In genomic region chr15:87398396-87398795, GRCm38 (mm10) we compare ENCODE assay signal across 13 mouse cellular contexts.
"Had no signal": no experiment of that assay in that cellular context is flagged by ENCODE, and none has a peak within 500 bp of the region (broad histone marks: within the 10 kb centered on the region; RNA-seq: fewer than 3 reads in every experiment).

No protein-coding gene starts in this region.

- DNase-seq: left cerebral cortex, postnatal 4 days; lung, embryonic 14.5 days; lung, postnatal 10 days; lung, postnatal 4 days; right cerebral cortex, postnatal 14 days; thymus, postnatal 36 days had no signal

- H3K4me3 ChIP-seq: limb, embryonic 13.5 days; midbrain, embryonic 15.5 days; neural tube, embryonic 13.5 days; stomach, embryonic 15.5 days had no signal

- H3K9ac ChIP-seq: limb, embryonic 13.5 days; lung, embryonic 14.5 days; midbrain, embryonic 15.5 days; neural tube, embryonic 13.5 days; stomach, embryonic 15.5 days had no signal

- H3K27me3 ChIP-seq: limb, embryonic 13.5 days; midbrain, embryonic 15.5 days; neural tube, embryonic 13.5 days; stomach, embryonic 15.5 days had no signal

- H3K4me2 ChIP-seq: limb, embryonic 13.5 days; liver, embryonic 11.5 days; lung, embryonic 14.5 days; midbrain, embryonic 11.5 days; midbrain, embryonic 15.5 days; neural tube, embryonic 13.5 days; stomach, embryonic 15.5 days had no signal

- H3K36me3 ChIP-seq: limb, embryonic 13.5 days; midbrain, embryonic 15.5 days; neural tube, embryonic 13.5 days; stomach, embryonic 15.5 days had no signal

- H3K4me1 ChIP-seq: limb, embryonic 13.5 days; midbrain, embryonic 15.5 days; neural tube, embryonic 13.5 days; stomach, embryonic 15.5 days had no signal

- H3K9me3 ChIP-seq: limb, embryonic 13.5 days; midbrain, embryonic 15.5 days; neural tube, embryonic 13.5 days; stomach, embryonic 15.5 days had no signal

- H3K27ac ChIP-seq: kidney, postnatal 0 days; limb, embryonic 13.5 days; midbrain, embryonic 15.5 days; neural tube, embryonic 13.5 days; stomach, embryonic 15.5 days had no signal

- ATAC-seq: midbrain, embryonic 15.5 days had no signal
